Comparison of ENCODE assay signal across 8 mouse cellular contexts in genomic region chr7:140115583-140116328, GRCm38 (mm10). TPM values are rescaled to one million over a fixed set of nuclear protein-coding genes. Genes with fewer than 3 reads are reported as not detected.
DNase-seq lines count a peak whose midpoint lies in the region; ATAC-seq and TF ChIP-seq lines count a peak whose summit lies in the region.

Paox (plus strand) TSS chr7:140115799.

- H3K4me2 ChIP-seq in hindbrain, postnatal 0 days (ENCODE audit: low read depth, low read length), result peak within 1 kb of the TSS; percentile 69

- no peaks in the 10 kb centered on the region for H3K27me3 ChIP-seq in hindbrain, postnatal 0 days (ENCODE audit: insufficient read depth, low read length)

- peak; percentile 70 for ATAC-seq in hindbrain, postnatal 0 days
- peak; percentile 69 for ATAC-seq in megakaryocyte, adult 5-6 weeks (ENCODE audit: poor library complexity, severe bottlenecking)

- H3K27ac ChIP-seq in cortical plate, adult 2 months (ENCODE audit: insufficient read depth, low read length), result peak within 1 kb of the TSS; percentile 78
- peak within 1 kb of the TSS; percentile 86 for H3K27ac ChIP-seq in hindbrain, postnatal 0 days

- intact Hi-C loops in left cerebral cortex, postnatal 10 days (cut with DNase I), result loop anchor here (5.0 kb wide), 1 partner anchor 33 kb away; the partner anchor contains the start of gene Caly

- H3K4me3 ChIP-seq in cortical plate, adult 2 months (ENCODE audit: insufficient read depth, low read length), result peak within 1 kb of the TSS; percentile 76
- peak within 1 kb of the TSS; percentile 71 for H3K4me3 ChIP-seq in hindbrain, postnatal 0 days (ENCODE audit: low read length)

- DNase-seq in left cerebral cortex, adult 18-20 months (ENCODE audit: low spot score in 2 of 2), result peak; percentile 47 to 53
- DNase-seq in left cerebral cortex, adult 11 months (ENCODE audit: low spot score), result no peak
- peak; percentile 29 to 35 for DNase-seq in gastrocnemius, adult 8-10 months (ENCODE audit: low spot score in 2 of 2)
- DNase-seq in hindbrain, postnatal 0 days (ENCODE audit: low spot score), result peak; percentile 68
- DNase-seq in left cerebral cortex, postnatal 10 days (ENCODE audit: extremely low spot score in 1 of 2, low spot score in 2 of 2), result peak; percentile 39 to 47
- peak; percentile 84 for DNase-seq in skeletal muscle tissue, adult 2 months (ENCODE audit: low read depth, low spot score)

- H3K9me3 ChIP-seq in hindbrain, postnatal 0 days (ENCODE audit: low read length), result no peaks in the 10 kb centered on the region

- peak within 1 kb of the TSS; percentile 81 for H3K9ac ChIP-seq in hindbrain, postnatal 0 days (replicated peaks; ENCODE audit: low read length)

- TF ChIP-seq CTCF in cortical plate, adult 2 months (IDR thresholded peaks at IDR 0.05; ENCODE audit: extremely low read depth, insufficient read depth, low read length), result no peak
- TF ChIP-seq CTCF in hindbrain, postnatal 0 days (IDR thresholded peaks at IDR 0.05; ENCODE audit: low read depth), result no peak

- peak; percentile 52; the same call in 1 of the 2 replicates for TF ChIP-seq POLR2A in cortical plate, adult 2 months (IDR thresholded peaks at IDR 0.05; ENCODE audit: extremely low read depth, insufficient read depth, low read length)

- 3% methylated on average over 23 of the region's 23 CpGs for WGBS in hindbrain, postnatal 0 days

- peaks cover 5% of the 10 kb centered on the region for H3K36me3 ChIP-seq in hindbrain, postnatal 0 days (ENCODE audit: insufficient read depth, low read length)

- no peaks in the 10 kb centered on the region for H3K4me1 ChIP-seq in cortical plate, adult 2 months (ENCODE audit: control insufficient read depth, insufficient read depth, low read length)
- peaks cover 4% of the 10 kb centered on the region; the same call in 1 of the 2 replicates for H3K4me1 ChIP-seq in hindbrain, postnatal 0 days (ENCODE audit: insufficient read depth, low read length)

RNA-seq across cellular contexts. Expression of gene Paox, which starts in this region (rescaled TPM):
- 1 to 10 TPM; 4.7 to 5.0 TPM for total RNA-seq in left cerebral cortex, adult 18-20 months (2021)
- 4.8 and 5.1 TPM in 2 replicates for polyA plus RNA-seq in cortical plate, adult 2 months (2012; rRNA removed)
- 1 to 10 TPM; 1.5 to 4.3 (median 4.1) TPM for total RNA-seq in gastrocnemius, adult 8-10 months (2022)
- 9.4 and 15.2 TPM in 2 replicates for total RNA-seq in hindbrain, postnatal 0 days (2014; rRNA removed)
- 8.9 TPM in 2 replicates for polyA plus RNA-seq in hindbrain, postnatal 0 days (2015; fragmentation: Nextera tagmentation; extraction: Ambion mirVana)
- total RNA-seq in left cerebral cortex, postnatal 10 days (2021), result 1 to 10 TPM; 6.5 to 9.4 TPM
- 12.9 and 16.9 TPM in 2 replicates for total RNA-seq in megakaryocyte, adult 5-6 weeks (2015)
- total RNA-seq in megakaryocyte, adult 5-6 weeks (2017), result 8.7 and 11.3 TPM in 2 replicates
